Mouse (Mus musculus) forebrain, postnatal 0 days (tissue): Measurements from ENCODE around the gene Hydin. TPM values are rescaled to one million over a fixed set of nuclear protein-coding genes. Genes with fewer than 3 reads are reported as not detected.
"Not testable (repeated sequence)": the region's sequence is repeated elsewhere in the genome, so short reads cannot be mapped to it uniquely, and the experiment has no call there.

Experiments
- ATAC-seq: fragments of 200-750 bp; cut with Nextera tagmentation; 2 replicates; pipeline ENCODE4 v1.8.0; 2017; ENCODE audit warnings: mild to moderate bottlenecking, moderate library complexity
- DNase-seq: peaks from one replicate; pipeline ENCODE4 v3.0.0-alpha.2; 2015
- H3K27ac ChIP-seq: fragments of 300-500 bp; sonication (generic); 2 replicates; pipeline ENCODE4 v1.5.1; 2014; ENCODE audit warnings: low read depth, mild to moderate bottlenecking, antibody characterized with exemption, low read length, moderate library complexity, mixed read lengths
- H3K27me3 ChIP-seq: fragments of 300-500 bp; sonication (generic); 2 replicates; pipeline ENCODE4 v1.6.1; 2014; ENCODE audit warnings: mild to moderate bottlenecking, low read length, mixed read lengths; ENCODE audit not compliant: insufficient read depth
- H3K36me3 ChIP-seq: fragments of 300-500 bp; sonication (generic); 2 replicates; pipeline ENCODE4 v1.6.1; 2014; ENCODE audit warnings: mild to moderate bottlenecking, moderate library complexity; ENCODE audit not compliant: insufficient read depth
- H3K4me1 ChIP-seq: fragments of 300-500 bp; sonication (generic); 2 replicates; pipeline ENCODE4 v1.6.1; 2014; ENCODE audit warnings: antibody characterized with exemption; ENCODE audit not compliant: insufficient read depth
- H3K4me2 ChIP-seq: fragments of 300-500 bp; sonication (generic); 2 replicates; pipeline ENCODE4 v1.6.1; 2014; ENCODE audit warnings: low read depth, mild to moderate bottlenecking, moderate library complexity
- H3K4me3 ChIP-seq: fragments of 300-500 bp; sonication (generic); 2 replicates; pipeline ENCODE4 v1.5.1; 2014; ENCODE audit warnings: low read depth, low read length, mixed read lengths
- H3K9ac ChIP-seq: fragments of 300-500 bp; sonication (generic); 2 replicates; pipeline ENCODE4 v1.6.1; 2014; ENCODE audit warnings: mild to moderate bottlenecking
- H3K9me3 ChIP-seq: fragments of 300-500 bp; sonication (generic); 2 replicates; pipeline ENCODE4 v1.6.1; 2016; ENCODE audit warnings: low read length
- CTCF ChIP-seq: sonication (generic); IDR thresholded peaks from 2 replicates; pipeline ENCODE4 v1.5.1; 2016; ENCODE audit warnings: antibody characterized with exemption, control low read depth, low read depth
- WGBS: fragments of 180-500 bp; shearing (Covaris S2); extraction: QIAGEN DNeasy Blood & Tissue Kit; methylation state at CpG from one replicate; pipeline ENCODE4 v1.1.7; 2014; 5-methylcytosine and 5-hydroxymethylcytosine counted together
- polyA plus RNA-seq: library from polyadenylated mRNA; unstranded; fragments of >200 nt; fragmentation: Nextera tagmentation; extraction: Ambion mirVana; gene quantifications from 2 replicates; pipeline ENCODE4 v1.2.1, GENCODE M21; 2015
- total RNA-seq: library from RNA; depleted of rRNA; stranded (reverse); fragments of >200 nt; gene quantifications from 2 replicates; pipeline ENCODE4 v1.2.3, GENCODE M21; 2014

Gene Hydin
- total and polyA plus RNA-seq, 2 experiments from 2014 or later: 0.63 to 1.0 TPM

DNA sequence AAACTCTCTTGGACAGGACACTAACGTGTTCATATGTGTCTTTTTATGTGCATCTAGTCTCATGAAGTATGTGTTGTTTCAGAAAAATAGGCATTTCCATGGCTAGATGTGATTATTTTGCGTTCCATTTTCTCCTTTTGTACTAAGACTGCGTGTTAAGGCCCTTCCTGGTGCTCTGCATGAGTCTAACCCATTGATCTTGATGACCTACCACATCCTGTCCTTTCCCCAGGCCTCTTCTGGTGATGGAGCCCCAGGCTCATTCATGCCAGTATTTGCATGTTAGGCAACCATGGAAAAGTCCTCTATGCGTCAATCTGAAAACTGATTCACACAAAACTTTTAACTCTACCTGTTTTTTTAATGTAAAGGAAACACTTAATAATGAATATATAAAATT is 96.2 kb downstream of the Hydin start:
- Histone ChIP-seq H3K27me3 (no peaks in the 10 kb centered on the region), H3K4me1 (no peaks in the 10 kb centered on the region), H3K9ac (no peak overlapping the region), H3K36me3 (no peaks in the 10 kb centered on the region), H3K4me3 (no peak overlapping the region), H3K27ac (no peak overlapping the region), H3K9me3 (no peaks in the 10 kb centered on the region), H3K4me2 (no peak overlapping the region)
- 93% methylated on average over 4 of the region's 4 CpGs for WGBS
- DNase-seq (no peak), ATAC-seq (no peak)
- TF ChIP-seq CTCF: no peak

DNA sequence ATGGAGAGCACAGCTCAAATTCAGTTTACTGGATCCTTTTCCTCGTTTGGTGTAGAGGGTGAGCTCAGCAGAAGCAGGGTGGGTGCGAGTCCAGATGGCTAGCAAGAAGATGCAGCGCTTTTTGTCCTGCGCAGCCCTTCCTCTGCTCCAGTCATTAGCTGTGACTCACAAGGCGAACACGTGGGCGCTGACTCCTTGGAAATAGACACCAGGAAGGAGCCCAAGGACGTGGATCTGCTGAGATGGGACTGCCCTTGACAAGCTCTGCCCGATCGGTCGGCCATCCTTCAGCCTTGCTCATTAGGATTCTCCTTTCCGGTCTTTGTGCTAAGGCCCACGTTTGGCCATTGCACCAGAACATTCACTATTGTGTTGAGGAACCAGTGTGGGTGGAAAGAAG is 106.1 kb downstream of the Hydin start:
- Histone ChIP-seq H3K27me3 (no peaks in the 10 kb centered on the region), H3K9me3 (no peaks in the 10 kb centered on the region), H3K9ac (no peak overlapping the region), H3K4me1 (no peaks in the 10 kb centered on the region), H3K4me3 (no peak overlapping the region), H3K4me2 (no peak overlapping the region), H3K27ac (no peak overlapping the region), H3K36me3 (no peaks in the 10 kb centered on the region)
- DNase-seq (no peak), ATAC-seq (no peak)
- 89% methylated on average over 13 of the region's 13 CpGs for whole genome bisulfite sequencing
- TF ChIP-seq CTCF: no peak

DNA sequence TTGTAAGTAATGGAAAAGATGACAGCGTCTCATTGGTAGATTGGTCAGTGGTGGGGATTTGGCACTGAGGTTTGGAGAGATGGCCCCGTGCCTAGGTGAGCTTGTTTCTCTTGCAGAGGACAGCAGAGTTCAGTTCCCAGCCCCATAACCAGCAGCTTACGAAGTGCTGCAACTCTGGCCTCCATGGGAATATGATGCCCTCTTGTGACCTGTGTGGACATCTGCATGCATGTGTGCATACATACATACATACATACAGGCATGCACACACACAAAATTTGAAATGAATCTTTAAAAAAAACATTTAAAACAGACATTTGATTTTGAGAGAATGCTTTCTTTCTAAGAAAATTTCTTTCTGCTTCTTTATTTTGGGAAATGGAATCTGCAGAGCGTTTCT is 106.9 kb downstream of the Hydin start:
- Histone ChIP-seq H3K36me3 (no peaks in the 10 kb centered on the region), H3K4me1 (no peaks in the 10 kb centered on the region), H3K9me3 (no peaks in the 10 kb centered on the region), H3K27me3 (no peaks in the 10 kb centered on the region), H3K4me3 (no peak overlapping the region), H3K4me2 (no peak overlapping the region), H3K9ac (no peak overlapping the region), H3K27ac (no peak overlapping the region)
- 82% methylated on average over 4 of the region's 4 CpGs for WGBS
- no peak for ATAC-seq
- TF ChIP-seq CTCF: no peak
- DNase-seq: no peak

DNA sequence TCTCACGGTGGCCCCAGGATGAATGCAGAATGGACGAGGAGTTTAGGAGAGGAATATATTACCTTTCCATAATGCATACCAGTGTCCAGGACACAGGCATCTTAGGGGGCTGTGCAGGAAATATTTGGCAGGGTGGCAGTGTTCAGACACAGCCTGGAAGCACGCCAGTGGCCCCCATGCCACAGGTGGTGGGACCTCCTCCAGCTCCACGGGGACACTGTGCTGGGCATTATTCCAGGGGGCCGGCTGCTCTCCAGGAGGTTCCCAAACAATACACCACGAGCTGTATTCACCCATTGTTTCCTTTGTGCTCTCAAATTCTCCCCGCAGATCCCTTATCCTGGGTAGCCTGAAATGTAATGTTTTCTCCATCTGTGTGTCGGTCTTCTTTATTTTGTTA is 116.0 kb downstream of the Hydin start:
- ATAC-seq (no peak), DNase-seq (peak; percentile 15)
- H3K9me3 ChIP-seq: no peaks in the 10 kb centered on the region
- no peak overlapping the region for H3K9ac ChIP-seq
- H3K4me3 ChIP-seq: no peak overlapping the region
- H3K27ac ChIP-seq: no peak overlapping the region
- no peaks in the 10 kb centered on the region for H3K27me3 ChIP-seq
- no peak for TF ChIP-seq CTCF
- H3K36me3 ChIP-seq: no peaks in the 10 kb centered on the region
- H3K4me1 ChIP-seq: no peaks in the 10 kb centered on the region
- no peak overlapping the region for H3K4me2 ChIP-seq
- 11% methylated on average over 8 of the region's 8 CpGs for WGBS

DNA sequence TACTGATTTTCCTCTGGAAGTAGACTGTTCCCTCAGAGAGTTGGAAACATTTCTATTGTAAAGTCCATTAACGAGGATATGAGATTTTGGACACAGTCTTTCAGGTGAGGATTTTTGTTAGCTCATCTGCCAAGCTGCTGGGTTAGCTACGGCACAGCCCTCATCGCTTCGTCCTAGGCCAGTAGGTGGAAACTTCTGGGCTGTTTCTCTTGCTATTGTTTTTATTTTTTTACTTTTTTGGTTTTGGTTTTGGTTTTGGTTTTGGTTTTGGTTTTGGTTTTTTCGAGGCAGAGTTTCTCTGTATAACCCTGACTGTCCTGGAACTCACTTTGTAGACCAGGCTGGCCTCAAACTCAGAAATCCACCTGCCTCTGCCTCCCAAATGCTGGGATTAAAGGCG is 117.9 kb downstream of the Hydin start:
- not testable (repeated sequence) for H3K4me1 ChIP-seq, DNase-seq, H3K4me3 ChIP-seq, H3K27ac ChIP-seq, ATAC-seq, H3K9me3 ChIP-seq, H3K36me3 ChIP-seq, H3K9ac ChIP-seq, H3K4me2 ChIP-seq, H3K27me3 ChIP-seq
- WGBS: 89% methylated on average over 6 of the region's 6 CpGs

DNA sequence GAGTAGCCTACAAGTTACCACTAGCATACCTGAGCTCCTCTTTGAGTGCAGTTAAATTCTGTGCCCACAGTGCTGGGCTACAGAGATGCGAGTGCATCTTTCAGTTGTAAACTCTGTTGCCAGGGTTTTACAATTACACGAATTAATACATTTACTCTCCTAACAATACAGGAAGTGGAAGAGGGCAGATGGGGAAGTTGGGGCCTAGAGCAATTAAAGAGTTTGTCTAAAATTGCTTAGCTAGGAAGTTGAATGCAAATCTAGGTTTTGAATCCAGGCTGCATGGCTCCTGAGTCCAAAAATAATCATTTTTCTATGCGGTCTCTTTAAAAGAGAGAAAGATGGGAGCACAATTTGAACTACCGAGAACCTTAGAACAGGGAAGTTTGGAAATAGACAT is 128.9 kb downstream of the Hydin start:
- H3K4me1 ChIP-seq: no peaks in the 10 kb centered on the region
- H3K4me2 ChIP-seq: no peak overlapping the region
- ATAC-seq (no peak), DNase-seq (no peak)
- no peak overlapping the region for H3K4me3 ChIP-seq
- no peaks in the 10 kb centered on the region for H3K36me3 ChIP-seq
- H3K27me3 ChIP-seq: no peaks in the 10 kb centered on the region
- H3K27ac ChIP-seq: no peak overlapping the region
- WGBS: 85% methylated on average over 4 of the region's 4 CpGs
- no peak overlapping the region for H3K9ac ChIP-seq
- H3K9me3 ChIP-seq: no peaks in the 10 kb centered on the region
- TF ChIP-seq CTCF: no peak

DNA sequence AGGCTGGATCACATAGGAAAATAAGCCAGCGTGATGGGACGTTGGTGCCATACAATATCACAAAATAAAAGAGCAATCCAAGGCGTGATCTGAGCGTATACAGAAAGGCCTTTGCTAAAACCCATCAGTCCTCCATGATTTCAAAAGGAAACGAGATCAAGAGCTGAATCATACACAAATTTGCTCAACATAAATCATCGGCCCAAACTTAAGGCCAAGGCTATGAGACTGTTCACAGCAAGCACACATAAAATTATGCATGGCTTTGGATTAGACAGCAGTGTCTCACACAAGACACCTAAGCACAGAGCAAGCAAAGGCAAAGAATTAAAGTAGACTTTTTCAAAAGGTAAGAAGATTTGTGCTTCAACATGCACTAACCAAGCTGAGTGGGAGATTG is 133.8 kb downstream of the Hydin start:
- ATAC-seq (no peak), DNase-seq (no peak)
- Histone ChIP-seq H3K4me2 (no peak overlapping the region), H3K36me3 (no peaks in the 10 kb centered on the region), H3K27me3 (no peaks in the 10 kb centered on the region), H3K4me3 (no peak overlapping the region), H3K9me3 (no peaks in the 10 kb centered on the region), H3K27ac (no peak overlapping the region), H3K4me1 (no peaks in the 10 kb centered on the region), H3K9ac (no peak overlapping the region)
- 89% methylated on average over 6 of the region's 6 CpGs for WGBS
- TF ChIP-seq CTCF: no peak

DNA sequence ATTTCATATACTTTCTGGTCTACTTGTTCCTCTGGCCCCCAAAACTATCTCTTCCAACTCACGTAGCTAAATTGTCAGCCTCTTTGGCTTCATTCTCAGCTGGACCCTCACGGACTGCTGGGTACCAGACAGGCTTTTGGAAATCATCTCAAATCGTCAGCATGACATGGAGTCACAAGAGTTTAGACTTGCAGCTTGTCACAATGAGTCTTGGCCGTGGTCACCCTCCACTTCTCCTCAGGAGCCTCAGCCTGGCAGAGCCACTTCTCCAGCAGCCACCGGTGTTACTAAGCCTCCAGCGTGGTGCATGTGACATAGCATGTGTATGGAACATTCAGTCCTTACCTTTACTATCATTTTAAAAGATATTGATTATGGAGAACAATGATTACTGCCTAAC is 135.5 kb downstream of the Hydin start:
- DNase-seq: no peak
- no peak for ATAC-seq
- 88% methylated on average over 6 of the region's 6 CpGs for WGBS

More for the DNA sequence above, 135.5 kb downstream of the Hydin start:
- H3K9ac ChIP-seq: no peak overlapping the region
- H3K27ac ChIP-seq: no peak overlapping the region
- H3K4me3 ChIP-seq: no peak overlapping the region
- H3K36me3 ChIP-seq: no peaks in the 10 kb centered on the region
- no peak for TF ChIP-seq CTCF
- no peaks in the 10 kb centered on the region for H3K4me1 ChIP-seq
- no peaks in the 10 kb centered on the region for H3K27me3 ChIP-seq
- no peaks in the 10 kb centered on the region for H3K9me3 ChIP-seq
- no peak overlapping the region for H3K4me2 ChIP-seq
